Mouse (Mus musculus): ENCODE measurements at regions not wholly inside any gene's neighbourhood (a gene's known extent, or its start where the extent isn't known, plus 50 kb on each side); places are given as distances from the start of the nearest gene placed in this dataset.
A peak's percentile ranks its signal among the peaks of the same experiment; 100 is the strongest.

DNA sequence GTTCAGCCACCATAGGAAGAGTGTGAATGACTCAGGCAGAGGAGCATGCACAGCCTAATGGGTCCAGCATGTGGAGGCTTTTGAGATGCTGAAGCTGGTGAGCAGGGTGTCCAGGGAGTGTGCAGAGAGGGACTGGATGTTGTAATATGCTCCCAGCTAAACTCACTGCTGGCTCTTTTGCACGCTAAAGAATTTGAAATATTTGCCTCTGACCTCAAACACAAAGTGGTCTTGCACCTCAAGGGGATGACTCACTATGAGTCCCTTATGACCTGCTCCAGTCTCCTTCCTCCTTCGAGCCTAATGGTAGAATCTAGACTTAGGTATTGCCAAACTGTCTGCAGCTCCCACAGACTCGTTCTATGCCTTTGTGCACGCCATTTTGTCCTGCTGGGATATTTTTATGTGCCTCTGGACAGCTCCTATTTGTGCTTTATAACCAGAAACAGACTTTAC is 55.0 kb upstream of the Slit3 start:
- DNase-seq (ENCODE audit: low spot score in 2 of 2) = no peak

- peak in 1 of 2 experiments; percentile 4 for DNase-seq (ENCODE audit: low spot score in 2 of 2)
These were observed 63.2 kb upstream of the Slit3 start for GRCm38 (mm10) chr11:35057791-35058190.

GRCm38 (mm10) chr11:35055496-35056125 is 65.4 kb upstream of the Slit3 start:
- DNase-seq (ENCODE audit: low spot score in 2 of 2) = no peak

DNA sequence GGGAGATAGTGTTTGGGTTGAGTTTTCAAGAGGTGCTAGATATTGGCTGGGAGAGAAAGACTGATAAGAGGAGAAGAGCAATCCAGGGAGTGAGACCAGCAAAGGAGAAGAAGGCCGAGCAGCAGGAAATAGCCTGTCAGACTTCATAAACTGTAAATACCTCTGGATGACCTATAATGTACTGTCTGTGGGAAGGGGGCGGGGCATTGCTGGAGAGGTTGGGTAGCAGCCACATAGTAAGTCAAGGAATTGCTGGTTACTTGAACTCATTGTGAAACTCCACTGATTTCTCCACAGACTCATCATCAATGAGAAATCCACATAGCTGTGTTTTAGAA is 67.4 kb upstream of the Slit3 start:
- DNase-seq (ENCODE audit: low spot score in 2 of 2) = no peak

DNA sequence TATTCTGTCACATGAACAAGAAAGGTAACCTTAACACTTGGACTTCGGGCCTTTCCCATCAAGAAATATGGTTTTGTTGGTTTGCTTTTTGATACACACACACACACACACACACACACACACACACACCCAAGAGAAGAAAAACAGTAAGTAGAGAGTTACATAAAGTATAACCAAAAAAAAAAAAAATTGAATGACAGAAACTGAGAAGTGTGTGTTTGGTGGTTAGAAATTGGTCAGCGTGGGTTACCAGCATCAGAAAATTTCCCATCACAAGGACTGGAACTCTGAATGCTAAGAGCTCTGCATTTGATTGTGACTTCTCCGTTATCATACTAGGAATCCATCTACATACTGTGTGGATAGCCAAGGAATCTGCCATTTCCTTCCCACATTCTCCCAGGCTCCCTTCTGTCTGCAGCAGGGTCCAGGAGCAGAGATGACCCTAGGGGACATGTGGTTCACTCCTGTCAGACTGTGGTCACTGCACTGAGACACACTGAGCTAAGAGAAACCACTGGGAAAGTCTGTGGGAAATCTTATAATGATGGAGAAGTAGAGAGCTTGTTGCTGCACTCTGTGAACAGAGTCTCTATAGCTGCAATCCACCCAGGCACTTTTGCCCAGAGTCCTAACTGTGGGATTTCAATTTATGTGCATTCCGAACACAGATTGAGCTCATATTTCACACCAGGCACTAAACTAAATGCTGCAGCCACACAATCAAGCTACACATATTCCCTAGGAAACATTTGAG is 68.0 kb upstream of the Slit3 start:
- no peak for DNase-seq (ENCODE audit: low spot score in 2 of 2)

GRCm38 (mm10) chr11:35049663-35050215 is 71.3 kb upstream of the Slit3 start:
- no peak for DNase-seq (ENCODE audit: low spot score in 2 of 2)

- DNase-seq (ENCODE audit: low spot score in 2 of 2) = no peak
These were observed 76.4 kb upstream of the Slit3 start for GRCm38 (mm10) chr11:35044659-35045058.

DNA sequence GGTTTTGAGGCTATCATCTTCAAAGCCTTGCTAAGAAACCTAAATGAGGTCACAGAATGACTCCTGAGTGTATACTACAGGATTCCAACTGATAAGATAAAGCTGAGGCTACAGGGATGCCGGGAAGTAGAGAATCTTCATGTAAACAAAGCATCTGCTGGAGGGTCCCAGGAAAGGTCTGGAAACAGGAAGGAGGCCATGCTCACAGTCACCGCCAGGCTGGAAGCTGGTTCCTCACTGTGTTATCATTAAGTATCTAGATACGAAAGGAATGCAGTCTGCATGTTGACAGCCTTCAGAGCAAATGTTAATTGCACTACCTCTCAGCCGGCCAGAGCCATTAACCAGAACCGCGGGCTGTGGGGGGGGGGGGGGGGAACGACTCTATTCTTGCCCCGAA is 96.6 kb upstream of the Slit3 start:
- no peak for DNase-seq (ENCODE audit: low spot score in 2 of 2)

DNA sequence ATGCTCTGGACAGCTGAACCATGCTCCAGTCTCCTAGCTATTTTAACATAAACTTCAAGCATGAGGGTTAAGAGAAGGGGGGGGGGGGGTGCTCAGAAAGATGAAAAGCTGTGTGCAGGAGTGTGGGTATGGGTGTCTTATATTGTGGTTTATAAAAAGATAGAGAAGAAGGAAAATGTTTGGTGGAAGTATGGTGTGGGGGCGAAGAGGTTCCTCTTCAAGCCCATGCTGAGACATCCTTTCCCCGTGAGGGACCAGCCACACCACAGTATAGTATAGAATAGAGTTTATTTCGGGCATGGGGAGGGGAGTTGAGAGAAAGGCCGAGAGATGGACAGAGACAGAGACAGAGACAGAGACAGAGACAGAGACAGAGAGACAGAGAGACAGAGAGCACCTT is 97.2 kb upstream of the Slit3 start:
- DNase-seq (ENCODE audit: low spot score in 2 of 2) = no peak

- DNase-seq (ENCODE audit: low spot score in 2 of 2) = peak; percentile 8 to 16
These were observed 98.9 kb upstream of the Slit3 start for GRCm38 (mm10) chr11:35021990-35022625.

- DNase-seq (ENCODE audit: low spot score in 2 of 2) = no peak
These were observed 104.0 kb upstream of the Slit3 start for GRCm38 (mm10) chr11:35016998-35017397.

DNA sequence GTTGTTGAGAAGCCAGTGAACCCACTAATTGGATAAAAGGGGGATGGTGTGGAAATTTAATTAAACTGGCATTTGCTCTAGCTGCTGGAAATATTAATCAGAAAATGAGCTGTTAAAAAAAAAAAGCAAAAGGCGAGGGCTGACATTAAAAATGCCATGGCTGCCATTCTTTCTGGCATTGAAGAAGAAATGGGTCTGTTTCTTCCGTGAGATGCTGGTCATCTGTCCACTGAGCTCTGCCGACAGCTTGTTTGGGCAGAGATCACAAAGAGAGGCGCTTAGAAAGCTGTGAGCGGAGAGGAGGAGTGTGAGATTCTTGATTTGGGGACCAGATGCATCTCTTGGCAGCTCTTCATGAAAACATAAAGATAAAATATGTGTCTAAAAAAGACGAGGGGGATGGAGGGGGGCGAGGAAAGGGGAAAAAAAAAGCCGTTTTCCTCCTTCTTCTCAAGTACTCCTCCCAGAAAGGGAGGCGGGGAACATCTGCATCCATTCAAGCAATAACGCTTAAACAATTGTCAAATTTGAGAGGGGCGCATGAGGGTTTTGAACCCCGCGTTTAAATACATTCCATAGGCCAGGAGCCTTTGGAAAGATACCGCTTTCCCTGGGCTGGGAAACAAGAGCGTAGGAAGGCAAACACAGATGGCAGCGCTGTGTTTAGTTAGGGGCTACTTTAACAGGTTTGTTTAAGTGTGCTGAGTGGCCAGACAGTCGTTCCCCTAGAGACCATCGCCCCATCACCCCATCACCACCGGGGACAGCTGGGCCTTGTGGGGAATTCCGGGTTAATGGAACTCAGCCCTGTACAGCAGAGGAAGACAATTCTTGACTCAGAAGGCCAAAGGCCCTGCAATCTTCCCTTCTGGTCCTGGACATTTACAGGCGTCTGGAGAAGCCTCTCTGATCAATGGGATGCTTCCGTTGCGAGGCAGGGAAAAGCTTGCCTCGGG is 109.2 kb upstream of the Slit3 start:
- DNase-seq (ENCODE audit: low spot score in 2 of 2) = peak; percentile 10 to 14

DNA sequence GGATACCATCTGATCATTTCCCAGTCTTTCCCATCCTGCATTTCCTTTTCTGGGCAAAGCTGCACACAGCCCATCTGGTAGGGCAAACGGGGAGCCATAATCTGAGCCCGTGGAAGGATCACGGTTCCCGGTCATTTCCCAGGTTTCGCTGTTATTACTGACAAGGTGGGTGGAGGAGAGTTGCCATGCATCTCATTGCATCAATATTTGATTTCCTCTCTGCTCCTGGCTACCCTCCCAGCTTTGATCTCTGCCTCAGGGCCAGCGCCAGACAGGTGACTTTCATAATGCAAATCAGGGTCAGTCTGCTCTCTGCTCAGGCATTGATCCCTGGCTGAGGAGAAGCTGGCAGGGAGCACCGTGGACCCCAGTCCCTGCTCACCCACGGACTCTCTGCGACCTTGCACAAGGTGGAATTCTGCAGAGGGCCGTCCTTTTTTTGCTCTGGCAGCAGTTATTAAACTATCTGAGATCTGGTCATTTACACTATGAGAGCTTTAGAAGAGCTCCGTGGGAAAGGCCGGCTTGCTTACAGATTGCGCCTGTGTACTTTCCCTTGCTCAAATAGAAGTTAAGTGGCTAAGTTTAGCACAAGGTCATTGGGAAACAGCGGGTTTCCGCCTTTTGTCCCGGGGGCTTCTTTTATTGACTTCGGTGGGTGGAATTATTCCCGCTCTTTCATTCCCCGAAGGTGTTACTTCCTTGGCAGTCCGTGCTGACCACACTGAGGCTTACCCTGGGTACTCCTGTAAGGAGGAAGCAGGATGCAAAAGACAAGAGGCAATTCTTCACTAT is 114.1 kb upstream of the Slit3 start:
- DNase-seq (ENCODE audit: low spot score in 2 of 2) = no peak

- no peak for DNase-seq (ENCODE audit: low spot score in 2 of 2)
These were observed 115.9 kb upstream of the Slit3 start for GRCm38 (mm10) chr11:35005143-35005542.

GRCm38 (mm10) chr11:35004431-35004830 is 116.6 kb upstream of the Slit3 start:
- DNase-seq (ENCODE audit: low spot score in 2 of 2) = no peak

DNA sequence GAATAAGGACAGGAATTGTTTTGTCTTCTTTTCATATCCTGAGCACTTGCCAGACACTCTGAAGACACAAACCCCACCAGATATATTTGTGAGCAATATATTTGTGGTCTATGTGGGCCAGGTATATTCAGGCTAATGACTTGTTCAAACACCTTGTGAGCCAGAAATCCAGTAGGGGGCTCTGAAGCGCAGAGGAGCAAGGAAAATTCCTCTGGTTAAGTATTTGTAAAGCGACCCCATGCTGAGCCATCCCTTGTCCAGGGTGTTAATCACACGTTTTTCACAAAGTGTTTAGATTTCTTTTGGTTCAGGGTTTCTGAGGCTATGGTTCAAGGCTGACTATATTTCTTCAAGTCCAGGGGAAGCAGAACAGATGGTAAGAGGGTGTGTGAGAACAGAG is 117.1 kb upstream of the Slit3 start:
- no peak for DNase-seq (ENCODE audit: low spot score in 2 of 2)

GRCm38 (mm10) chr11:34997906-34998305 is 123.1 kb upstream of the Slit3 start:
- no peak for DNase-seq (ENCODE audit: low spot score in 2 of 2)

GRCm38 (mm10) chr11:34995515-34995914 is 125.5 kb upstream of the Slit3 start:
- no peak for DNase-seq (ENCODE audit: low spot score in 2 of 2)

- DNase-seq (ENCODE audit: low spot score in 2 of 2) = no peak
These were observed 138.1 kb upstream of the Slit3 start for GRCm38 (mm10) chr11:34982775-34983457.

DNA sequence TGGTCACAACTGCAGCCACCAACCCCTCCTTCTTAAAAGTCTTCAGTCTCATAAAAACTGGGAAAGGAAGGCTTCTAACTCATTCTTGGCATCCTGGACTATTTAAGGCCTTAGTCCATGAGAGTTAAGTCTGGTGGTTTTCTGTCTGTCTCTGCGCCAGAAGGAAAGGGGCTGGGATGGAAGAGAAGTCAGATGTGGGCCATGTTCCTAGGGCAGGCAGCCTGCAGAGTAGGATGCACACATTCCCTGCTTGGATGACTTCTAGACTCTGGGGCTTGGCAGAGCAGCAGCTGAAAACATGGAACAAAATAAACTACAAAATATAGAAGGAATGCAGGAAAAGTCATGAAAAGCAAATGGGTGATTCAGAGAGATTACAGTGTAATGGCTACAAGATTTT is 140.8 kb upstream of the Slit3 start:
- DNase-seq (ENCODE audit: low spot score in 2 of 2) = no peak
